Mouse (Mus musculus): ENCODE measurements around the gene Gad1.
"Not testable (repeated sequence)": the region's sequence is repeated elsewhere in the genome, so short reads cannot be mapped to it uniquely, and the experiment has no call there.

Gad1 gene

DNA sequence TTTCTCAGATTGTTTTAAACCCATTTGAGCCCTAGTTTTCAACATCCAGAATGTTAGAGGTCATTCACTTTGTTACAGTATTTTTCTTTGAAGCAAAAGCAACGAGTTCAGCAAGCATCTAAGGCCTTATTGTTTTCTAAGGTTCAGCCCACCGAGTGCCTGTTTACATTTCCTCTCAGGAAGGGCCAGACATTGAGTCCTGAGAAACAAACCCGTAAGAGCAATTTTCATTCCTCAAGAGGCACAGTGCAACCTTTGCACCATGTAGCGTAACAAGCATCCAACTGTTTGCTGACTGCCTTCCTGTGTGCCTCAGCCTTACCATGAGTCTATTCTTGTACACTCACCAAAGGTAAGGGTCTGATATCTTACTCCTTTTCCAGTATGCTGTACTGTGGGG is at the start of gene Gad1:
TSS of gene Gad1 (plus strand) at position 301 of the 400 bp plus-strand sequence.
- no peak for DNase-seq

DNA sequence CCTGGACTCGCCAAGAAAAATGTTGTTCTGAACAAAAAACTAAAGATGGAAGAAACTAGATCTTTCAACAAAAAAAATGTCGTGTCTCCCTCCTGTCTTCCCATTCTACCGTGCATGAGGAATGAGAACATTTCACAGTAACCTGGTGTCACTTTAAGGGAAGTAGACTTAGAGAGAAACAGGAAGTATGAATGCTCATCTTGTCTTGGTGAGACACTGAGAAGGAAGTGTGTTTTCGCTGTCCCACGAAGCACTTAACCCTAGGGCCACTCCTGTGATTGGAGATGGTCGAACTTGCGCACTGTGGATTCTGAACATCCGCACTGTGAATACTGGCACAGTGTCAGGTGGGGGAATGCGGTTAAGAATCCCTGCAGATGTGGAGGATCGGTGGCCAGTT is 49.4 kb upstream of the Gad1 start:
- DNase-seq = no peak

DNA sequence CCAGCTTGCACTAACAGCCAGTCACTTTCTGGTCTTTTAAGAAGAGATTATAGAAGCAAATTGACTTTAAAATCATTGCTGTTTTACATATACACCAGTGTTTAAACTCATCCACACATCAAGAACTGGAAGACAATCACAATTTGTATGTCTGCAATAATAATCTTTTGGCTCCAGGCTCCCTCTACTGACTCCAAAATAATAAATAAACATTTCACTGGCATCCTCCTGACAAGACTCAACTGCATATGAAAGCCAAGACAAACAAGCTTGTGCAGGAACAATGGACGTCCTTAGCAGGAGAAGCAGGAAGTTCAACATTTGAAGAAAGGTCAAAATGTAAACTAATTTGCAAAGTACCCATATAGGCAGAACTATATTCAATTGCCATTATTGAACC is 47.6 kb upstream of the Gad1 start:
- DNase-seq = no peak

DNA sequence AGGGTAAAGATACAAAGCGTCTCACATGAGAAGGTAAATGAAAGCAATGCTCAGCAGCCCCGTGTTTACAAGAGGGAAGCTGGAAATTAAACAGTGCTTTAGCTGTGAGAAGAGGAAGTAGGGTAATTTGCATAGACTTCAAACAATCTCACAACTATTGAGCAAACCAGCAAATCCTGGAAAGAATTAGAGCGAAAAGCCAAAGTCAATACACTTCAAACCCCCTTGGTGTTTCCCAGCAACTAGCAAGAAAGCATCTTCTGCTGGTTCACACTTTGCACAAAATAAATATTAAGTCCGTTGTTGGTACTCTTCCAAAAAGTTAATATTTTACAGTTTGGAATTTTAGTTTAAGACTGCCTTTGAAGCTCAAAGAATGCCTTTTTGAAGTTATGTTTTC is 47.0 kb upstream of the Gad1 start:
- no peak for DNase-seq

DNA sequence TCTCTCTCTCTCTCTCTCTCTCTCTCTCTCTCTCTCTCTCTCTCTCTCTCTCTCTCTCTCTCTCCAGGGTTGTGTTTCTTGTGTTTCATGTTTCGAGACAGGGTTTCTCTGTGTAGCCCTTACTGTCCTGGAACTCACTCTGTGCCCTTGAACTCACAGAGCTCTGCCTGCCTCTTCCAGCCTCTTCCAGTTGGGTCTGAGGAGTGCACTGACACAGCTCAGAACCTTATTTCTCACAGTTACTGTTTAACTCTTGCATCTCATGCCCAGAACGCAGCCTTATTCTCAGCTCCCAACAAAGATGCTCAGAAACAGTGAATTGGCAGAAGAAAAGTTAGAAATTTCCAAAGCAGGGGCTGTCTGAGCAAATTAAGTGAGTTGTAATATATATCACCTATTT is 46.5 kb upstream of the Gad1 start:
- peak; percentile 15 for DNase-seq

DNA sequence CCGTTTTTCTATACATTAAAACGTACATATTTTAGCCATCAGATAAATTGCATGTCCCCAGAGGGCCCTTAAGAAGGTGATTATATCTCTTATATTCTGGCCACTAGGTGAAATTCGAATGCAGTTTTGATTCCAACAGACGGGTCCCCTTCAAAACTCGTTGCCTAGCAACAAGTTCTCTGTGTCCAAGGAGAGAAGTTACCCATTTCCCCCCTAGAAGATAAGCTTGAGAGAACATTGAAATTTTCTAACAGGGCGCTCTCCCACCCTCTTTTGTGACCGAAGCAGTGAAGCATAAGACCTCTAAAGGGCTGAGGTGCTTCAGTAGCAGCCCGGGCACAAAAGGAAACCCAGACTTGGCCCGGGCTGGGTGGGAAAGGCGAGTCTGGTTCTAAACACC is 44.4 kb upstream of the Gad1 start, which contains the start of gene Erich2:
TSS of gene Erich2 (plus strand) at position 324 of the 400 bp plus-strand sequence.
- DNase-seq = no peak

DNA sequence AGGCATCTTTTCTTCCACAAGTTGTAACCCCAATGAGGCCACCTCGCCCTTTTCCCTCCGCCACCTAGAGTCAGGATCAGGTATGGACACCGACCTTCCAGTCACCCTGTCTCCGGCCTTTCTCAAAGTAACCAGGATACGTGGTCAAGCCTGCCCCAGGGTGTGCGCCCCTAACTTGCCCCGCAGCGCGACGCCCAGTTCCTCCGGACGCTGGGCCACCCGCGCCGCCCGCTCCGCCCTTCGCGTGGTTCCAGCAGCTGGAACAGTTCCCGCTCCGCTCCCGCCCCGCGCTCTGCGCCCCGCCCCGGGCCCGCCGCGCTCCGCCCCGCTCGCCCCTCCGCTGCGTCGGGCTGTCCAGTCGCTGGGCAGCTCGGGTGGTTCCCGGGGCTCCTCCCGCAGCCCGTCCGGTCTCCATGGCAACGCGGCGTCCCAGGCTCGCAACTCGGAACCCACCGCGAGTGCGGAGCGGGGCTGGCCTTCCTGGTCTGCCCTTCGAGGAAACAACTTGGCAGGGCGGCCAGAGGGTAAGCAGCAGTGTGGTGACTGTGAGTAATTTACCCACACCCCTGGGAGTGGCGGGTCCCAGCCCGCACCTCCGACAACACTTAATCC is 43.7 kb upstream of the Gad1 start:
- peak; percentile 87 for DNase-seq

DNA sequence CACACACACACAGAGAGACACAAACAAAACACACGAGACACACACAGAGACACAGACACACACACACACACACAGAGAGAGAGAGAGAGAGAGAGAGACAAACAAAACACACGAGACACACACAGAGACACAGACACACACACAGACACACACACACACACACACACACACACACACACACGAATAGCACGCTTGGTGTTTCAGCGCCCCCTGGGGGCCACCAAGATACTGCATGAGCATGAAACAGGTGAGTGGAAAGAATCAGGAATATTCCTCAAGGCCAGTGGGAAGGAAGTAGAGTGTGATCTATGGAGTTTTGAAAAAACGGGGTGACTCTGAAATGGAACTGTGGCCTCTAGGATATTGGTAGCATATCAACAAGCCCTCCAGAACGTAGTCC is 14.6 kb upstream of the Gad1 start:
- not testable (repeated sequence) for DNase-seq

DNA sequence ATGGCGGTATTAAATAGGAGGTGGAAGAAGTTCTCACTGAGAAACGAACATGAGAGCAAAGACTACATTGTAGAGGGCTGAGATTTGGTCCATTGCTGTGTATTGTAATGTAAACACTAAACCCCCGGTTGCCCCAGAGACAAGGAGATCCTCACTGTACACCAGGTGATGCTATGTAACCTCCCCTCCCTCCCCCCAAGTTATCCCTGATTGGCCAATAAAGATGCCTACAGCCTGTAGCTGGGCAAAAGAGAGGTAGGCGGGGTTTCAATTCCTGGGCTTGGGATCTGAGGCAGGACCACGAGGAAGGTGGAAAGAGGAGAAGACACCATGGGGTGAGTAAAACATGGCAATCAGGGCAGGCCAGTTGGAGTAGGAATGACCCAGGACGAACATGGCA is 2.2 kb upstream of the Gad1 start:
- no peak for DNase-seq

DNA sequence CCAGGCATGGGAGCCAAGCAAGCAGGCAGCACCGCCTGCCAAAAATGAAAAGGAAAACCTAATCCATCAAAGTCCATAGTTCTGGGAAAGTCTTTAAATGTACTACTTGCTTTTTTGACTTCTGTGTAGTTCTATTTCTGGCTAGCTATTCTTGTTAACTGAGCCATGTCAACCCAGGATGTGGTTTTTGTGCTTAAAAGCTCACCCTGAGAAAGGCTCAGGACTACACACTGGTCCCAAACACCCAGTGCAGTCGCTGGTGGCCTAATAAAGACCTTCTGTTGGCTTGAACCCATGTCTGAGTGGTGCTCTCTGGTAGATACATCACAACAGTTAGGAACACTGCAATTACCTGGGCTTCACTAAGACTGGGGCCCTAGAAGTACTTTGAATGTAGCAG is 1.4 kb upstream of the Gad1 start:
- DNase-seq = no peak

DNA sequence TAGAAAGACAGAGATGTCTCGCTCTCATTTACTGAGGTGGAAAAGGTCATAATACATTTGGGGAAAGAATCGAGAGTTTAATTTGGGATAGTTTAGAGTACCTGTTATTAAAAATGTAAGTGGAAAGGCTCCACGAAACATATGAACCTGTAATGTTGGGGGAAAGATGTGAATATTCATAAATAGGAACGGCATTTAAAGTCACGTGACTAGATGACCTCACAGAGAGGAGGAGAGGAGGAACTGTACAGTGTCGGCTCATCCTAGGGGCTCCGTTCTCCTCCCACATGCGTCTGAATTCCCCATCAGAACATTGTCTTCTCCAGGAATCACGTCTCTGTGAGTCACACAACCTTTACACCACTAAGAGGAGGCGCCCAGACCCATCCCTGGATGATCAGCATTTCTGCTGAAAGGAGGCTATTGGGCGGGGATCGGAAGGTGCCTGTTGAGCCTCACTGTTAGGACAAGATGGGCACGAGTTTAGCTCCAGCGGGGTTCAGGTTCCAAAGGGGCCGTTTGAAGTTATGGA is 739 bp upstream of the Gad1 start:
- DNase-seq = no peak

DNA sequence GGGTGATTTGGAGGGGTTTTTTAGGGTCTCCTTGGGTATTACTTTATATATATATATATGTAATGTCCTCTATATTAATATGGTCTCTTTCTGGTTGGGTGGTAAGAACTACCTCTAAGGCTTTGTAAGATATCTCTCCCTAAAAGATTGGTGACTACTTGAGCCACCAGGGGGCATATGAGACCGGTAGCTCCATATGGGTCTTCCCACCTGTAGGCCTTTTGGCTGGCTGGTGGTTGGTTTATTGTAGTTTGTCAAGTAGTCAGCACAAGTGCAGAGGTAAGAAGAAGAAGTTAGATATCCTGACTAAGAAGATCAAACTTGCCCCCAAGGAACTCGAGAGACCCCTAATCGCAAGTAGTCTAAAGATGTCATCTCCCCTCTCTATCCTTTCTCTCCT is 954 bp downstream of the Gad1 start:
- no peak for DNase-seq

DNA sequence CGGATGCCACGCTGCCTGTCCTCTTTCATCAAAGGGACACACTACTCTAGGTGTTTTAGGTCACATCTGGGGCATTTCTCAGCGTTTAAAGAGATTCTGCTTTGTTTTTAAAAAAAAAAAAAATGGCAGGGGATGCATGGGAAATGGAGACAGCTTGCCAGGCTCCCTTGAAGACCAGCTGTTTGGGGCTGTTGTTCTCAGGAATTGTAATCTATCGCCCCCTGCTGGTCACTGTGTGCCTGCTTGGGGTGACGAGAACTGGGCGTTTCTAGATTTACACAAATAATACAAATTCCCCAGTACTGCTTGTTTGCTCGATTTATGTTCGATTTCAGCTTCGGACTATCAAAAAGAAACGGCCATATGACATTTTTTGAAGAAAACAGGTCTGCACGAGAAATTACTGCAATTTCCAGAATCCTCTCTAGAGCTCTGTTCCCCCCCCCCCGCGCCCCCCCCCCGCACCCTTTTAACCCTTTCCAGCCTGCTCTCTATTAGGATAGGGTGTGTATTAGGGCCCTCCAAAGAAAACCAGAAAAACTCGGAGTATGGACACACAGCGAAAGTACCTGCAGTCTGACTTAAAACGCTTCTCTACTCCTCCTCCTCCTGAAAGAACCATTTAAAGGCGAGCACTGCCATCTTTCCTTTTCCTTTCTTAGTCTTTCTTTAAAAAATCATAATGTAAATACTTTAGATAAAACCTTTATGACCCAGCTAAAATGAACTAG is 5.4 kb downstream of the Gad1 start:
- peak; percentile 56 for DNase-seq

DNA sequence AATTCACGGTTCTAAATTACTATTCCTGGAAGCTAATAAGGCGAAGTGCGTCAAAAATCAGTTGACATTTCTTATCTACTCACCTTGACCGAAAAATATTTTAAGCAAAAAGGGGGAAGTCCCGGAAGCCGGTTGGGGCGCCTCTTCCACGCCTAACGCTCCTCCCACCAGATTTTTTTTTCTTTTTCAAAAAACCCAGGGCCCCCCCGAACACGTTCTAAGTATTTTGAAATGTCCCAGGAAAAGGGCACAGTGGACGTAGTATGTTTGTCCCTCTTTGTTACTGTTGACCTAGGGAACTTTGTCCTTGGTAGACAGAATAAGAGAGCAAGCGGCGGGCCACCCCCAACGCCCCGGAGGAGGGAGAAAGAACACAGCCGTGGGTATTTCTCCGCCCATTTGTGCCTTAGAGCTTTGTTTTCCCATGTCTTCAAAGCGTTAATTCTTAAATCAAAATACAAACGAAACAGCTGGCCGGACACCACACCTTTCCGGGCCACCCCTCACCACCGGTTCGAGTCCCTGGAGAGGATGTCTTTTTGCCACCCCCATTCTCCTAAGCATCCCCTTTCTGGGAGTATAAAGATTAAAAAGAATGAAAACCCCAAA is 6.1 kb downstream of the Gad1 start:
- no peak for DNase-seq

DNA sequence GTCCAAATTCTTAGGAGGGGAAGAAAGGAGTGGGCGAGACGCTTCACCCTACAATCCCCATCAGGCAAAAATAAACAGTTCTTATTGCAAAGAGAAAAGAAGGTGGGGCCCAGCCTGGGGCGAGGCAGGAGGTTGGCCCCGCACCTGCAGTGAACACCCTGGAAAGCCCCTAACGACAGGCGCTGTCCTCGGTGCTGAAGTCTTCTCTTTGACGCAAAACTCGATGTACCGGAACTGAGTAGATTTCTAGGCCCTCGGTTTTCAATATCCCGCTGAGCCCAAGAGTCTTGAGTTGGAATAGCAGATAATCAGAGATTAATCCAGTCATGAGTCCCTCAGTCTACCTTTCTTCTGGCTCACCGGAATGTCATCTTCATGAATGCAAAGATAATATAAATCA is 6.6 kb downstream of the Gad1 start:
- DNase-seq = peak; percentile 24

DNA sequence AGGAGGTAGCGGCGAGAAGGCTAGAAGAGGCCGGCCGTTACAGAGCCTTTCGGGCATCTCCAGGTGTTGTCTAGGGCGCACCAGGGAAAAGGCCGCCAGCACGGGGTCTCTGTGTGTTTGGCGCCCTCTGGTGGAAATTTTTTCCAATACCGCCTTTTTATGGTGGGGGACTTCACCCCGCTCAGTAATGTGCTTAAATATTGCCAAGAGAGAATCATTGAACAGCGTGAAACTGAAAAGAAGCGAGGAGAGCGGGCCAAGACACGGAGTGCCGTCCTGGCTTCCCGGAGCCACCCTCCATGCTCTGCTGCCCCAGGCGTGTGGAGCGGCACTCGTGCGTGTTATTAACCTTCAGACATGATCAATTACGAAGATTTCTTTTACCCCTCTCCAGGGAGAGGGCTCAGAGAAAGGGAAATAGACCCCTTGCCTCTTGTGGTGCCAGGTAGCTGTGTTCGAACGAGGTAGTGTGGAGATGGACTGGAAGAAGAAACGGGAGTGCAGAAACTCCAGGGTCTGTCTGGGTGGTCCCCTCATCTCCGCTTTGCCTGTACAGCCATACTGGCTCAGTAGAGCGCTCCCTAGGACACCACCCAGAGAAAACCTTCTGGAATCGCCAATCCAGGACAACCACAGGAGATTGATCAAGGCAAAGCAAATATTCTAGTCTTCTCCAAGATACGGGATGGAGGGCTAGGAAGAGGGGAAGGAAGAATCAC is 8.4 kb downstream of the Gad1 start:
- DNase-seq = no peak

DNA sequence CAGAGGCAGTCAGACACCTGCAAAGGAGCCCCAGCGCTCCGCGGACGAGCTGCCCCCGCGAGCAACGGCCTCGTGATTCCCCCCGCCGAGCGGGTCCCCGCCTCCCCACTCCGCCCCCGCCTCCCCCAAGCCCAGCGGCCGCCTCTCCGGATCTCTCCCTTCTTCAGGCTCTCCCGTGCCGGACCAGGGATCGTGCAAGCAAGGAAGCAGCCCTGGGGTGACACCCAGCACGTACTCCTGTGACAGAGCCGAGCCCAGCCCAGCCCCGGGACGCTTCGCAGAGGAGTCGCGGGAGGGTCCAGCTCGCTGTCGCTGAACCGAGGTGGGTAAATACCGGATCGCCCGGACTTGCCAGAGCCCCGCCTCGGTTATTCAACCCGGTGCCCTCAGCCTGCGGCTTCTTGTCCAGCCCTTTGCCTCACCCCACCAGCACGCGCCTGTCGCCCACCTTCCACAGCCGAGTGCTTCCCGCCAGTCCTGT is 9.2 kb downstream of the Gad1 start:
- DNase-seq = no peak

DNA sequence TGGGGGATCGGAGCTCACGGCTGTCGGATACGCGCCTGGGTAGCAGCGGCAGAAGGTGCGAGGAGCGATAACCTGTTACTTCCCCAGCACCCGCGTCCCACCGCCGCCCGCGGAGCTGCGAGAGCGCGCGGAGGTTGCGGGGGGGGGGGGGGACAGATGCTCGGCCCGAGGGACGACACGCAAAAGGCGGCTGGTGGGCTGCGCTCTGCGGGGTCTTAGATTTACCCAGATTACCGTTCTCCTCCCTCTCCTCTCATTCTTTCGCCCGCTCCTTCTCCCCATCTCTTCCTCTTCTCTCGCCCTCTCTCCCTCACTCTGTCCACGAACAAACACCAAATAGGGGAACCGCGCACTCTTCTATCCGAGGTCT is 9.7 kb downstream of the Gad1 start:
- DNase-seq = no peak

DNA sequence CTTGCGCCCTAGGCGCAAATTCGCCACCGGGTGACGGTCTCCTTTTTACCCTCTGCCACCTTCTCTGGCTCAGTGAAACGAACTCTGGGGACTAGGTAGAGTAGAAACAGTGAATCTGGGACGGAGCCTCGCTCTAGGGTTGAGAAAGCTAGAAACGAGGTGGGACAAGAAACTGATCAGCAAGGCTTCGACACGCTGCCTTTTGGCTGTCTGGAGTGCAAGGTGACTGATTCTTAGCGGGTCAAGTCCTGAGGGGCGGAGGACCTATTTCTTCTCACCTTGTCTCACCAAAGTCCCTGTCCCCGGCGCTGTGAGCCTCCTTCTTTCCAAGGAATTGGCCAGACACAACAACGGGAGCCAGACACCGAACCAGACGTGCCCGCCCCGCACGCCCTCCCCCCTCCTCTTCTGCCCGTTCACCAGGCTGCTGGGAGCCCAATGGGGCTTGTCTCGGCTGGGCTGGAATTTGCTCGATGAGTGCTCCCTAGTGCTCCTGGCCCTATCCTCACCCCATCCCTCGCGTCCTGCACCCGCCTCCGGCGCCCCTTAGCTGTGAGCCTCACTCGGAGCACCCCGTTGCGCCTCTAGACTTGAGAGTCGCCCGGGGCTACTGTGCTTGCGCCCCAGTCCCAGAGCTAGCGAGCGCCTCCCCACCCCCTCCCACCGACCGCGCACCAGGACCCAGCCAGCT is 10.3 kb downstream of the Gad1 start:
- no peak for DNase-seq

DNA sequence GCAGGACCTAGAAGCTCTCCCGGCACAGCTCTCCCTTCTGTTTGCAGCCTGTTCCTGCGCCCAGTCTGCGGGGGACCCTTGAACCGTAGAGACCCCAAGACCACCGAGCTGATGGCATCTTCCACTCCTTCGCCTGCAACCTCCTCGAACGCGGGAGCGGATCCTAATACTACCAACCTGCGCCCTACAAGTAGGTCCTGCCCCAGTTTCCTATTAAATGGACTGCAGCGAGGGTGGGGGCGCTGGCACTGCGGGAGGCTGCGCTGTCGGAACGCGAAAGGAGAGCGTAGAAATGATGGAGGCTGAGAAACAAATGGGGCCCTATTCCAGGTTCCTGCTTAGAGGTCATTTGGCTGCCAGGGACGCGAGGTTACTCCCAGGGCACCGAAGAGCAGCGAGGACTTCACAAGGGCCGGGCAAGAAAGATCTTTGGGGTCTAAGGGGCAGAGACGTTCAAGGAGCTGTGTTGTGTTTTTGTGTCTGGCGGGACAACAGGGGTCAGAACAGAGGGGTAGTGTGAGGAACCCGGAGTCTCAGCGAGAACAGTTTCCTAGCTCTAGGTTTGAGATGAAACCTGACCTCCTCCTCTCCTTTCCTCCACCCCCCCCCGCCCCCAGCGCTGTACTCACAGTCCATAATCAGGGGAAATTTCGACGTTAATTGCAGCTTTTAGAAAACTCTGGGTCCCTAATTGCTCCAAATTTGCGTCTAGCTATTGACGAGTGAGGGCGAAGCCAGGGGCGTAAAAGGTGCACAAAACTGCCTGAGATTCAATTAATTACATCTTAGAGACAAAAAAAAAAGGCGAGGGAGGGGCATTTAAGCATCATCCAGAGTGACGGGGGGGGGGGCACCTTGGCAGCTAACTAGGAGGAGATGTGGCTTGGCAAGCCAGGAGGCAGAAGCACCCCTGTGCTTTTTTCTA is 11.1 kb downstream of the Gad1 start:
- DNase-seq = no peak

DNA sequence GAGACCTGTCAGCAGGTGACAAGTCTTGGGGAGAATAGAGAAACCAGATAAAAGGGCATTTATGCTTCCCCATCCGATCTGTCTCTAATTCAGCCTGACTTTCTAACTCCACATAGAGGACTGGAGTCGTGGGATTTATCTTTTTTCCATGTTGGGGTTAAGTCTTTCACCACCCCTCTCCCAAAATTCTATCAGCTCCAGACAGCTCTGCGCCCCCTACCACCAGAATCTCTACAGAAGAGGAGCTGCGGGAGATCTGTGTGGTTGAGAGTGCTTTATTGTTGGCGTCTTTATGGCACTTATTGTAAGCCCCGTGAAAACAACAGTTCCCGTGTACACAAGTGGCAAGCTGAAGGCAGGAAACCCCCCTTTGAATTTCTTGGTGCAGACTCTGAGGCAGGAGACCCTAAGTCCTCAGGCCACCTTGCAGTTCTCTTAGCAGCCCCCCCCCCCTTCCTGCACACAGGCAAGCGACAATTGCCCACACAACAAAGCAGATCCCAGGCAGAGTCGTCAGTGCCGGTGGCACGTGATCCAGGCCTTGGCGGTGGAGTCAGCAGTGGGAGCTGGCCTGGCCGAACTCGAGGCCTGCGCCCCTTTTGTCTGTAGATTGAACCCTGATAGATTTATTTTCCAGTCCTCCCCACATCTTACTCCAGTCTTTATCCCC is 11.9 kb downstream of the Gad1 start:
- no peak for DNase-seq

Data from kidney, adult 11 months (tissue).